Mouse (Mus musculus): ENCODE measurements around the gene Hoxb9. TPM values are rescaled to one million over a fixed set of nuclear protein-coding genes. Genes with fewer than 3 reads are reported as not detected.

Gene Hoxb9
- polyA plus RNA-seq, 1 experiment = 0.14 TPM

DNA sequence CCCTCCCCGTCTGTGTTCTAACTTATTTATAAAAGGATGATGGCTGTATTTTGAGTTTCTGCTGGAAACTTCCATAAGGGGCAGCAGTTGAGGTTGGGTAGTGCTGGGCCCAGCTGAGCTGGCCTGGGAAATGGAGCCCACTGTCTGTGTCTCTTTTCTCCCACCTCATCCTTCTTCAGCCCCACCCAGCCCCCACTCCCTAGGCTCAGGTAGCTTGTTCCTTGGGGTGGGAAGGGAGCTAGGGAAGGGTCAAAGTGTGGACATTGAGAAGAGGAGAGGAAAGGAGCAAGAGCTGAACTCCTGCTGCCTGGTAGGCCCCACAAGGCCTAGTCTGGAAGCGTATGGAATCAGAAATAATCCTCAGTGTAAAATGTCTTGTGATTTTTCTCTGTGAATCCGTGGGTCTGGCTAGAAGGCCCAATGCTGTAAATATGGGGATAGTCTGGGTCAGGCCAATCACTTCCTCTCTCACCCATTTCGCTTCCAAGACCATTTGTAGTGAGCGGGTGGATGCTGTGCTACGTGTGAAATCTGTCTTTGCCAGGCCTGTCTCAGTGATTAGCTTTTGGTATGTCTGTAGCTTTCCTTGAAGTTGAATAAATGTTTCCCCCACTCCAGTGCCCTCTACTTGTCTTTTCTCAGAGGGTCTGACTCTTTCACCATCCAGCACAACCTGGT, 34.4 kb downstream of the Hoxb9 start:
- TF ChIP-seq CTCF (IDR thresholded peaks at IDR 0.05; ENCODE audit: extremely low read depth, insufficient read length, insufficient replicate concordance, low read depth, low read length) (no peak), POLR2A (IDR thresholded peaks at IDR 0.05; ENCODE audit: low read depth, low read length) (no peak)
- 82% methylated on average over 6 of the region's 6 CpGs for WGBS
- Histone ChIP-seq H3K4me1 (ENCODE audit: control insufficient read depth, insufficient read depth, insufficient read length, low read length) (peaks cover under 1% of the 10 kb centered on the region; the same call in 1 of the 2 replicates), H3K27me3 (ENCODE audit: control insufficient read depth, insufficient read depth, low read length) (peaks cover 48% of the 10 kb centered on the region), H3K36me3 (ENCODE audit: control insufficient read depth, insufficient read depth, low read length) (no peaks in the 10 kb centered on the region), H3K4me3 (ENCODE audit: low read depth, low read length) (no peak overlapping the region), H3K27ac (ENCODE audit: insufficient read depth, low read depth, low read length) (no peak overlapping the region; the same call in 1 of the 2 replicates)

DNA sequence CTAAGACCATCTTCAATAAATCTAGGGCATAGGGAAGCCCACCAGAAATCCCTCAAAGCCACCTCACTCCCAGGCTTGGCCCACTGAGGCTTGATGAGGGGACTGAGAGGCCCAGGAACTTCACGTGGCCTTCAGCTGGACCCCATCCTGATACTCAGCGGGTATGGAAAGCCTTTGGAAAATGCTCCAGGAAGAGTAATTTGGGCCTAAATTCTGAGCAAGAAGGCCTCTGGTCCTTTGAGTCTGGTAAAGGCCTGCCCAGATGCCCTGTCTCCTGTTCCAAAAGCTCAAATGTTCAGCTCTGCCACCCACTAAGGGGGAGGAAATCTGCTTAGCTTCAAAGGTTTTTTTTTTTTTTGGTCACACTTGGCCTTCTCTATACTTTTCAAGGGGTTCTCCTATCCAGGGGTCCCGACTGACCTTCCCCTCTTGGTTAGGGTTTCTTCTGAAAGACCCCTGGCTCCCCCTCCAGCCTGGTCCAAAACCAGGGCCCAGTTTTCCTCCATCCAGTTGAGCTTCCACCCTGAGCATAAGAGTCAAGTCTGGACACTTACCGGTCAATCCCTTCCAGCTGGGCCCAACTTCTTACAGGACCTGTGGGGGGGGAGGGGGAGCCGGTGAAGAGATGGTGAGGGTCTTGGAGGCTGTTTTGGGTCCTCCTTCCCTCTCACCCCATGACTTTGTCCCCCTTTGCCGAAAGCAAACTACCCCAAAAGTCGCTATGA, 35.1 kb downstream of the Hoxb9 start:
- WGBS = 46% methylated on average over 7 of the region's 7 CpGs
- peaks cover 42% of the 10 kb centered on the region for H3K27me3 ChIP-seq (ENCODE audit: control insufficient read depth, insufficient read depth, low read length)

DNA sequence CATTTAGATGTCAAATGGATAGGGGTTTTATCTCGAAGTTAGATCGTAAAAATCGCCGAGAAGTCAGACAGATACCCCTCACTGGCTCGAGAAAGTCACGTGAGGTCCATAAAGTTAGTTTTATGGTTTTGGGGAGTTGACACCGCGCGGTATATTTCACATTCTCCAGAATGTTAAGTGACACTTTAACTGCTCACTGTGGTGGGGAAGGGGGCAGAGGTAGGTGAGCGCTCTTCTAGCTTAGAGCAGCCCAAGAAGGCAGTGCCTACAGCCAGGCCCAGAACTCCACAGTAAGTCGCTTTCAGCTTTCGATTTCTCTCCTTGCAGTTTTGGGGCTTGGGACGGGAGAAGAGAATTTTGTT, 35.6 kb downstream of the Hoxb9 start:
- no peaks in the 10 kb centered on the region for H3K36me3 ChIP-seq (ENCODE audit: control insufficient read depth, insufficient read depth, low read length)
- H3K27me3 ChIP-seq (ENCODE audit: control insufficient read depth, insufficient read depth, low read length) = peaks cover 42% of the 10 kb centered on the region
- H3K4me1 ChIP-seq (ENCODE audit: control insufficient read depth, insufficient read depth, insufficient read length, low read length) = no peaks in the 10 kb centered on the region; the same call in 1 of the 2 replicates
- H3K4me3 ChIP-seq (ENCODE audit: low read depth, low read length) = 0 out of 2 replicates have a peak overlapping the region, but pooled peaks have one; percentile 5
- TF ChIP-seq POLR2A (IDR thresholded peaks at IDR 0.05; ENCODE audit: low read depth, low read length) (no peak), CTCF (IDR thresholded peaks at IDR 0.05; ENCODE audit: extremely low read depth, insufficient read length, insufficient replicate concordance, low read depth, low read length) (no peak)
- WGBS = 19% methylated on average over 13 of the region's 13 CpGs
- H3K27ac ChIP-seq (ENCODE audit: insufficient read depth, low read depth, low read length) = no peak overlapping the region

More for the DNA sequence above, 35.1 kb downstream of the Hoxb9 start:
- Histone ChIP-seq H3K36me3 (ENCODE audit: control insufficient read depth, insufficient read depth, low read length) (no peaks in the 10 kb centered on the region), H3K4me3 (ENCODE audit: low read depth, low read length) (0 out of 2 replicates have a peak overlapping the region, but pooled peaks have one; percentile 5), H3K27ac (ENCODE audit: insufficient read depth, low read depth, low read length) (no peak overlapping the region; the same call in 1 of the 2 replicates), H3K4me1 (ENCODE audit: control insufficient read depth, insufficient read depth, insufficient read length, low read length) (no peaks in the 10 kb centered on the region; the same call in 1 of the 2 replicates)
- no peak for TF ChIP-seq POLR2A (IDR thresholded peaks at IDR 0.05; ENCODE audit: low read depth, low read length)
- no peak for TF ChIP-seq CTCF (IDR thresholded peaks at IDR 0.05; ENCODE audit: extremely low read depth, insufficient read length, insufficient replicate concordance, low read depth, low read length)

DNA sequence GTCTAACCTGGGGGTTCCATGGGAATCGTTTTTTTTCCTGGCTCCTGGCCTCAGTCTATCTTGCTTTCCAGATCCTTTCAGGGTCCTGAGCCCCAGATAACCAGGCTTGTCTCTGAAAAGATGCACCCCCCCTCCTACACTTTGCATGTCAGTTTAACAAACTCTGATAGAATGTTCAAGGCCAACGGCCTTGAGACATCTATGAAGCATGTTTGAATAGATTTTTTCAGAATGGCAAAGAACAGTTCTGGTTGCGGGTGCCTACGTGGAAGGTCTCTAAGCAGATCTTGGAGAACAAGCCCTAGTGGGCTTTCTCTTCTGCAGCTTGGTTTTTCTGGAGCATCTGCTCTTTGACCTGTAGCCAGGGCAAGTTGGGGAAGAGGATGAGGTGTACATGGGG, 37.5 kb downstream of the Hoxb9 start:
- TF ChIP-seq POLR2A (IDR thresholded peaks at IDR 0.05; ENCODE audit: low read depth, low read length) (no peak), CTCF (IDR thresholded peaks at IDR 0.05; ENCODE audit: extremely low read depth, insufficient read length, insufficient replicate concordance, low read depth, low read length) (no peak)
- Histone ChIP-seq H3K36me3 (ENCODE audit: control insufficient read depth, insufficient read depth, low read length) (no peaks in the 10 kb centered on the region), H3K27ac (ENCODE audit: insufficient read depth, low read depth, low read length) (peak overlapping the region; percentile 71), H3K4me1 (ENCODE audit: control insufficient read depth, insufficient read depth, insufficient read length, low read length) (no peaks in the 10 kb centered on the region; the same call in 1 of the 2 replicates), H3K27me3 (ENCODE audit: control insufficient read depth, insufficient read depth, low read length) (peaks cover 37% of the 10 kb centered on the region), H3K4me3 (ENCODE audit: low read depth, low read length) (no peak overlapping the region)
- 43% methylated on average over 4 of the region's 4 CpGs for WGBS

DNA sequence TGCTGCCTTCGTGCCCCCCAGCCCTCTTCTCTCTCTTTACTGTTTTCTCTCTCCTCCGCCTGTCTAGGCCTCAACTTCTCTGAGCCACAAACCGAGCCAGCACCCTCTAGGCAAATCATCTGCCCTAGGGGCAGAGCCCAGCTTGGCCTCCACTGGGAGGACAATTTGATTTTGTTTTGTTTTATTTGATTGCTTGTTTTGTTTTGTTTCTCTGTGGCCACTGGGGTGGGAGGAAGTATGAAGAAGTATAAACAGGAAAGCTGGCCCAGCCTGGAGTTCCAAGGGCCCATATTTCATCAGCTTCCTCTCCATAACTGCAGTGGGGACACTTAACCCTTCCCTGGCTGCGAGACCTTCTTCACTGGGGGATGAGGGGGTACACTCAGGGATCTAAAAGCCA, 38.0 kb downstream of the Hoxb9 start:
- H3K27me3 ChIP-seq (ENCODE audit: control insufficient read depth, insufficient read depth, low read length) = peaks cover 37% of the 10 kb centered on the region
- peak overlapping the region; percentile 71 for H3K27ac ChIP-seq (ENCODE audit: insufficient read depth, low read depth, low read length)
- H3K4me1 ChIP-seq (ENCODE audit: control insufficient read depth, insufficient read depth, insufficient read length, low read length) = no peaks in the 10 kb centered on the region; the same call in 1 of the 2 replicates
- WGBS = 47% methylated on average over 4 of the region's 4 CpGs
- H3K4me3 ChIP-seq (ENCODE audit: low read depth, low read length) = no peak overlapping the region
- no peaks in the 10 kb centered on the region for H3K36me3 ChIP-seq (ENCODE audit: control insufficient read depth, insufficient read depth, low read length)
- TF ChIP-seq CTCF (IDR thresholded peaks at IDR 0.05; ENCODE audit: extremely low read depth, insufficient read length, insufficient replicate concordance, low read depth, low read length) (no peak), POLR2A (IDR thresholded peaks at IDR 0.05; ENCODE audit: low read depth, low read length) (0 out of 2 replicates have a peak, but pooled peaks have one; percentile 13)

DNA sequence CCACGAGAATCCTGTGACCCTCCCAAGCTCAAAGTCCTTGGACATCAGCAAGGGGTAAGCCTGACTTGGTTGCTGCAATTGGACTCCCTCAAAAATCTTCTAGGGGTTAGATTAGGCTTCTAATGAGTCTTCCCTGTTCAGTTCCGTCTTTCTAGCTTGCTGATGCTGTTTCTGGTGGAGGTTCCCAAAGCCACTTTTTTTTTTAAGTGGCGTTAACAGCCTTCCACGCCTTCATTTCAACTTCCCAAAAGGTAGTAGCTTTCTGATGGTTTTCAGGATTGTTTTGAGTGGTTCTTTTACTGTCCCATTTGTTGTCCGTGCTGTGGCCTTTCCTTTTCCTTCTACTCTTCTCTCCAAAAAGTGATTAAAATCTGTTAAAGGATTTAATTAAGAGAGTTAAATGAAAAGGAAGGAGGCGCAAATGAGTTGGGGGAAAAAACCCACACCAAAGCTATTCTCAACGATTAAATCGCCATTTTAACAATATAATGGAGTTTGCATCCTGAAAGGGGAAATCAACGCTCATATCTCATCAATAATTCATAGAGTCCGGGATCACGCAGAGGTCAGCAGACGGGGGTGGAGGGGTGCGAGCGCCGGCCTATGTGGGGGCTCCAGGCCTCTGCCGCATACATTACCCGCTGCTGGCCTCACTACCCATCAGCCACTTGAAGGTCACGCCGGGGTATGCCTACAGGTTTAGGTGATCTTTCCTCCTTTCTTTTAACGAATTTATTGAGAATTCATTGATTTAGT, 39.1 kb downstream of the Hoxb9 start:
- peak overlapping the region; percentile 50 for H3K27ac ChIP-seq (ENCODE audit: insufficient read depth, low read depth, low read length)
- no peaks in the 10 kb centered on the region; the same call in 1 of the 2 replicates for H3K4me1 ChIP-seq (ENCODE audit: control insufficient read depth, insufficient read depth, insufficient read length, low read length)
- whole genome bisulfite sequencing = 44% methylated on average over 20 of the region's 20 CpGs
- no peak for TF ChIP-seq POLR2A (IDR thresholded peaks at IDR 0.05; ENCODE audit: low read depth, low read length)
- no peak for TF ChIP-seq CTCF (IDR thresholded peaks at IDR 0.05; ENCODE audit: extremely low read depth, insufficient read length, insufficient replicate concordance, low read depth, low read length)
- H3K4me3 ChIP-seq (ENCODE audit: low read depth, low read length) = no peak overlapping the region
- peaks cover 32% of the 10 kb centered on the region for H3K27me3 ChIP-seq (ENCODE audit: control insufficient read depth, insufficient read depth, low read length)
- no peaks in the 10 kb centered on the region for H3K36me3 ChIP-seq (ENCODE audit: control insufficient read depth, insufficient read depth, low read length)
